Mouse (Mus musculus) left cerebral cortex, adult 2 months (tissue): ENCODE data around the gene Slc6a20a. TPM values are rescaled to one million over a fixed set of nuclear protein-coding genes. Genes with fewer than 3 reads are reported as not detected.

Experiments
- DNase-seq, 2 experiments: peaks; one replicate each; pipeline ENCODE4 v3.0.0; 2021 to 2022; ENCODE audit warnings: low spot score in 2 of 2, mixed read lengths in 1 of 2; ENCODE audit errors: extremely low spot score in 1 of 2
- H3K27ac ChIP-seq: fragments of 200-600 bp; 2 replicates; pipeline ENCODE4 v1.8.1; 2022
- H3K4me3 ChIP-seq: fragments of 200-600 bp; 2 replicates; pipeline ENCODE4 v1.8.1; 2022
- CTCF ChIP-seq: fragments of 200-600 bp; IDR thresholded peaks from 2 replicates; pipeline ENCODE4 v1.8.1; 2022; ENCODE audit warnings: antibody characterized with exemption, mild to moderate bottlenecking, moderate library complexity
- intact Hi-C: fragments of 180-260 bp; cut with DNase I; formaldehyde crosslinking; loops from one replicate; pipeline ENCODE4 v1.15.1; 2025
- total RNA-seq, 2 experiments: library from RNA; stranded (reverse); gene quantifications; 2 replicates each; pipeline ENCODE4 v1.2.3; 2021

Slc6a20a gene
- total RNA-seq, 2 experiments from 2014 or later = 18.9 to 24.4 TPM

GRCm38 (mm10) chr9:123632993-123633392, 45.7 kb downstream of the Slc6a20a start:
- no peak for TF ChIP-seq CTCF
- Histone ChIP-seq H3K27ac (no peak overlapping the region), H3K4me3 (no peak overlapping the region)
- no peak for DNase-seq
- intact Hi-C loops = no loop called here

- DNase-seq = no peak
- TF ChIP-seq CTCF = no peak
- intact Hi-C loops = no loop called here
- Histone ChIP-seq H3K27ac (no peak within 1 kb of the TSS), H3K4me3 (no peak within 1 kb of the TSS)
Measured at GRCm38 (mm10) chr9:123632281-123632680, 46.4 kb downstream of the Slc6a20a start, which contains the start of gene Slc6a20b. TSS of gene Slc6a20b (minus strand) at chr9:123632565.

GRCm38 (mm10) chr9:123631666-123632065, 47.0 kb downstream of the Slc6a20a start:
- no peak for DNase-seq
- no peak for TF ChIP-seq CTCF
- no peak overlapping the region for H3K27ac ChIP-seq
- intact Hi-C loops = no loop called here
- no peak overlapping the region for H3K4me3 ChIP-seq

DNA sequence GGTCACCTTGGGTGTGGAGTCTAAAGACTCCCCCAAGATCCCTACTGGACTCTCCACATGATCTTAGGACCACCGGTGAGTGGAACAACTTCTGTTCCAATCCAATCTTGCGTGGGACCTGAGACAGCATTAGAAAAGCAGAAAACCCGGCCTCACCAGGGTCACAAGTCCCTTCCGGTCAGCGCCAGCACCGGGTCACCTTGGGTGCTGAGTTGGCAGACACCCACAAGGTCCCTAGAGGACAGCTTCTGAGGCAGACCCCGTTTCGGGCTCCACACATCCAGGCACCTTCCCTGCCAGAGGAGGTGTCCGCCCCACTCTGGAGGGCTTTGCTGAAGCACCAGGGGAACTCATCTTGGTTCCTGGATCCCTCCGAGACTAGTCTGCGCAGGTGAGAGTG, 52.9 kb downstream of the Slc6a20a start:
- no peak for TF ChIP-seq CTCF
- Histone ChIP-seq H3K4me3 (no peak overlapping the region), H3K27ac (no peak overlapping the region)
- no peak for DNase-seq
- intact Hi-C loops = no loop called here

DNA sequence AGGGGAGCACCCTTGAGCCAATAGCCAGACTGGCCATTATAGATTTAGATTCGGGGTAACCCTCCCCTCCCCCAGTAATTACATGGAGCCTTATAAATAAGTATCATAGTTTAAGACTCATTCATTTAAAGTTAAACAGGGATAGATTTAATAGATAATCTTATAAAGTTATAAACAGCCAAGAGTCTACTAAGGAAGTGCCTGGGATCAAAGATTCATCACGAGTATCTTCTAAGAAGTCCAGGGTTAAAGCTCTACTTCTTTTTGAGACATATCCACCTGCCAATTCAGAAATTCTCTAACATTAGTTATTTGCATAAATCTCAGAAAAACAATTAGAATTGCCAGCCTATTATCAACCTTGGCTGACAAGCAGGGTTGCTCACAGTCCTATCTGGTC, 53.9 kb downstream of the Slc6a20a start:
- H3K4me3 ChIP-seq = no peak overlapping the region
- TF ChIP-seq CTCF = no peak
- DNase-seq = no peak

GRCm38 (mm10) chr9:123620311-123621098, 58.2 kb downstream of the Slc6a20a start:
- no peak for TF ChIP-seq CTCF
- intact Hi-C loops = no loop called here
- Histone ChIP-seq H3K27ac (no peak overlapping the region), H3K4me3 (no peak overlapping the region)
- DNase-seq = no peak

More for the DNA sequence above, 53.9 kb downstream of the Slc6a20a start:
- intact Hi-C loops = no loop called here
- no peak overlapping the region for H3K27ac ChIP-seq

- no peak overlapping the region for H3K27ac ChIP-seq
- intact Hi-C loops = no loop called here
- DNase-seq = no peak
- no peak overlapping the region for H3K4me3 ChIP-seq
- TF ChIP-seq CTCF = no peak
Measured at GRCm38 (mm10) chr9:123601529-123601928, 77.2 kb downstream of the Slc6a20a start.

GRCm38 (mm10) chr9:123597376-123597775, 81.3 kb downstream of the Slc6a20a start:
- intact Hi-C loops = no loop called here
- no peak for TF ChIP-seq CTCF
- H3K27ac ChIP-seq = no peak overlapping the region
- no peak overlapping the region for H3K4me3 ChIP-seq
- no peak for DNase-seq

DNA sequence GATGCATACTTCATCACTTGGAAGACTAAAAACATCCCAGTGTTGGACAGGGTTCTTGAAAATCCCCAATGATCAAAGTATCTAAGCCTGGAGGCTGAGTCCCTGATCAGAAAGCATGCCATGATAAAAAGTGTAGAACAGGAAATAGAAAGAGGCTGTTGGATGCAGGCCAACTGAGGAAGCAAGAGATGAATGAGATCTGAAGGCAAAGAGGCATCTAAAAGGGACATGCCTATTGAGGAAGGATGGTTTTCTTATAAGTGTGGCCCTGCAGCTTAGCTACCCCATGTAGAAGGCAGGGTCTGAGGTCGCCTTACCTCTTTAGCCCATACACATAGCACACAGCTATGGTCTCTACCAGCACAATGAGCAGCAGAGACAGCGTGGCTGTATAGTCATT, 81.8 kb downstream of the Slc6a20a start:
- intact Hi-C loops = no loop called here

GRCm38 (mm10) chr9:123595194-123595593, 83.5 kb downstream of the Slc6a20a start:
- no peak for TF ChIP-seq CTCF
- Histone ChIP-seq H3K27ac (no peak overlapping the region), H3K4me3 (no peak overlapping the region)
- intact Hi-C loops = no loop called here
- DNase-seq = no peak

More for the DNA sequence above, 81.8 kb downstream of the Slc6a20a start:
- no peak for TF ChIP-seq CTCF
- no peak overlapping the region for H3K4me3 ChIP-seq
- no peak overlapping the region for H3K27ac ChIP-seq
- DNase-seq = no peak

- no peak for DNase-seq
- H3K4me3 ChIP-seq = no peak overlapping the region
- TF ChIP-seq CTCF = no peak
- intact Hi-C loops = no loop called here
- no peak overlapping the region for H3K27ac ChIP-seq
Measured at GRCm38 (mm10) chr9:123589240-123589910, 89.3 kb downstream of the Slc6a20a start.

Other genes with a start within 250 kb of the Slc6a20a start
- gene Limd1, start 200.2 kb downstream of the Slc6a20a start, total RNA-seq = 1 to 10 TPM; 6.2 to 7.8 TPM
- 10 to 100 TPM; 62.2 to 62.3 TPM for gene Sacm1l, start 149.1 kb downstream of the Slc6a20a start, total RNA-seq
- gene Slc6a20b, start 46.3 kb downstream of the Slc6a20a start, total RNA-seq = under 1 TPM; 0.37 to 0.52 TPM
- under 1 TPM; 0.12 to 0.20 TPM for gene Ccr9, start 446 bp downstream of the Slc6a20a start, total RNA-seq
- gene Lztfl1, start 38.8 kb upstream of the Slc6a20a start, total RNA-seq = 10 to 100 TPM; 69.2 to 77.4 TPM
- not detected for gene Cxcr6, start 127.6 kb upstream of the Slc6a20a start, total RNA-seq
- gene Fyco1, start 173.0 kb upstream of the Slc6a20a start, total RNA-seq = 10 to 100 TPM; 29.4 to 30.2 TPM
- gene Xcr1, start 183.1 kb upstream of the Slc6a20a start, total RNA-seq = not detected